ENCODE assay signal across 10 mouse cellular contexts in genomic region chr6:127925915-127926314, GRCm38 (mm10). TPM values are rescaled to one million over a fixed set of nuclear protein-coding genes. Genes with fewer than 3 reads are reported as not detected.
A peak's percentile ranks its signal among the peaks of the same experiment; 100 is the strongest.
DNase-seq lines count a peak whose midpoint lies in the region; ATAC-seq lines count a peak whose summit lies in the region.
"Had no signal": no experiment of that assay in that cellular context is flagged by ENCODE, and none has a peak within 500 bp of the region (broad histone marks: within the 10 kb centered on the region; RNA-seq: fewer than 3 reads in every experiment).

No protein-coding gene starts in this region.

- H3K4me3 ChIP-seq in forebrain, embryonic 15.5 days = no peak overlapping the region
- H3K4me3 ChIP-seq in forebrain, embryonic 12.5 days (replicated peaks) = no peak overlapping the region
- H3K4me3 ChIP-seq in forebrain, embryonic 16.5 days (replicated peaks; ENCODE audit: low read length) = no peak overlapping the region
- H3K4me3 ChIP-seq: limb, embryonic 13.5 days had no signal

- H3K9ac ChIP-seq in forebrain, embryonic 15.5 days (replicated peaks) = no peak overlapping the region
- no peak overlapping the region for H3K9ac ChIP-seq in forebrain, embryonic 12.5 days
- no peak overlapping the region for H3K9ac ChIP-seq in forebrain, embryonic 16.5 days (replicated peaks; ENCODE audit: low read depth, low read length)
- H3K9ac ChIP-seq: limb, embryonic 13.5 days had no signal

- intact Hi-C loops in heart, postnatal 14 days (cut with DNase I) = no loop called here

- peak; percentile 83 for ATAC-seq in forebrain, embryonic 15.5 days (replicated peaks)
- ATAC-seq in forebrain, embryonic 12.5 days (ENCODE audit: low FRiP score) = no peak
- peak; percentile 89 for ATAC-seq in forebrain, embryonic 16.5 days

- H3K9me3 ChIP-seq in forebrain, embryonic 15.5 days = no peaks in the 10 kb centered on the region
- no peaks in the 10 kb centered on the region for H3K9me3 ChIP-seq in forebrain, embryonic 12.5 days
- no peaks in the 10 kb centered on the region for H3K9me3 ChIP-seq in forebrain, embryonic 16.5 days (ENCODE audit: control insufficient read depth, low read length)
- H3K9me3 ChIP-seq: limb, embryonic 13.5 days had no signal

- no peaks in the 10 kb centered on the region for H3K27me3 ChIP-seq in forebrain, embryonic 15.5 days
- H3K27me3 ChIP-seq in forebrain, embryonic 12.5 days = peaks cover 3% of the 10 kb centered on the region; the same call in 1 of the 2 replicates
- H3K27me3 ChIP-seq in forebrain, embryonic 16.5 days (replicated peaks; ENCODE audit: control insufficient read depth, insufficient read depth, low read length) = no peaks in the 10 kb centered on the region

- peaks cover 8% of the 10 kb centered on the region for H3K4me1 ChIP-seq in forebrain, embryonic 15.5 days
- no peaks in the 10 kb centered on the region for H3K4me1 ChIP-seq in forebrain, embryonic 12.5 days
- peaks cover 8% of the 10 kb centered on the region; the same call in 1 of the 2 replicates for H3K4me1 ChIP-seq in forebrain, embryonic 16.5 days (replicated peaks; ENCODE audit: control insufficient read depth, insufficient read depth, low read length)

- no peaks in the 10 kb centered on the region for H3K36me3 ChIP-seq in forebrain, embryonic 15.5 days
- no peaks in the 10 kb centered on the region for H3K36me3 ChIP-seq in forebrain, embryonic 12.5 days (replicated peaks)
- no peaks in the 10 kb centered on the region for H3K36me3 ChIP-seq in forebrain, embryonic 16.5 days (ENCODE audit: control insufficient read depth, insufficient read depth)

- peak; percentile 90 for DNase-seq in layer of hippocampus, adult 9-11 months
- peak; percentile 57 for DNase-seq in retina, embryonic 14.5 days (ENCODE audit: low spot score)
- no peak for DNase-seq in heart, postnatal 14 days
- DNase-seq in heart, adult 8-10 months (ENCODE audit: low spot score) = no peak
- no peak for DNase-seq in lung, postnatal 36 days

- no peak overlapping the region for H3K4me2 ChIP-seq in forebrain, embryonic 15.5 days (replicated peaks)
- no peak overlapping the region for H3K4me2 ChIP-seq in forebrain, embryonic 12.5 days
- H3K4me2 ChIP-seq in forebrain, embryonic 16.5 days (ENCODE audit: low read length) = no peak overlapping the region
- H3K4me2 ChIP-seq: limb, embryonic 13.5 days had no signal

- WGBS in forebrain, embryonic 15.5 days = 51% methylated on average over 9 of the region's 9 CpGs
- 65% methylated on average over 9 of the region's 9 CpGs for WGBS in forebrain, embryonic 12.5 days
- WGBS in forebrain, embryonic 16.5 days = 51% methylated on average over 9 of the region's 9 CpGs

- H3K27ac ChIP-seq in forebrain, embryonic 15.5 days (replicated peaks) = no peak overlapping the region
- H3K27ac ChIP-seq in forebrain, embryonic 12.5 days = no peak overlapping the region
- no peak overlapping the region for H3K27ac ChIP-seq in forebrain, embryonic 16.5 days (ENCODE audit: low read length)
- H3K27ac ChIP-seq: limb, embryonic 13.5 days had no signal

RNA-seq across cellular contexts. Expression of gene Tspan11, which starts 38.5 kb away (rescaled TPM):
- polyA plus RNA-seq in forebrain, embryonic 15.5 days (2015; fragmentation: Nextera tagmentation; extraction: Ambion mirVana) = 10.8 and 11.8 TPM in 2 replicates
- polyA plus RNA-seq in forebrain, embryonic 12.5 days (2016; fragmentation: Nextera tagmentation; extraction: Ambion mirVana) = 11.9 and 13.0 TPM in 2 replicates
- 9.6 and 12.5 TPM in 2 replicates for polyA plus RNA-seq in forebrain, embryonic 16.5 days (2015; fragmentation: Nextera tagmentation; extraction: Ambion mirVana)
- total RNA-seq in heart, postnatal 14 days (2021) = 1 to 10 TPM; 3.1 to 3.3 TPM
- 1 to 10 TPM in 1 of 4 experiments, under 1 TPM in 3; 0.79 to 1.7 (median 0.82) TPM for total RNA-seq in heart, adult 8-10 months (2022)
- total RNA-seq: CH12.LX had no signal

Comparison
In these comparisons a context has a peak if more than half of its experiments do, and no peak if none do; other contexts are left out.
1. DNase-seq: peak in layer of hippocampus, adult 9-11 months (single experiment) and retina, embryonic 14.5 days (single experiment); none in heart, postnatal 14 days (0 of 2), heart, adult 8-10 months (single experiment) and lung, postnatal 36 days (single experiment).